Mouse (Mus musculus): ENCODE results near the gene Hist1h2bk. TPM values are rescaled to one million over a fixed set of nuclear protein-coding genes. Genes with fewer than 3 reads are reported as not detected.
A peak's percentile ranks its signal among the peaks of the same experiment; 100 is the strongest.
"Not testable (repeated sequence)": the region's sequence is repeated elsewhere in the genome, so short reads cannot be mapped to it uniquely, and the experiment has no call there.

Hist1h2bk gene
- polyA plus RNA-seq (2015; fragmentation: Nextera tagmentation; extraction: Ambion mirVana) = 4.0 and 5.5 TPM in 2 replicates

- not testable (repeated sequence) for H3K36me3 ChIP-seq, H3K9me3 ChIP-seq, H3K27me3 ChIP-seq
- H3K4me2 ChIP-seq (replicated peaks) = peak within 1 kb of the TSS; percentile 70
- WGBS = under 1% methylated on average over 24 of the region's 69 CpGs
- H3K4me3 ChIP-seq (replicated peaks) = peak within 1 kb of the TSS; percentile 43
- ATAC-seq = peak; percentile 98
- H3K4me1 ChIP-seq (replicated peaks) = peaks cover 27% of the 10 kb centered on the region
- H3K9ac ChIP-seq (replicated peaks) = peak within 1 kb of the TSS; percentile 57
- peak within 1 kb of the TSS; percentile 80 for H3K27ac ChIP-seq
Measured at GRCm38 (mm10) chr13:22035267-22036148, at the start of gene Hist1h2bk, which contains the start of gene Hist1h2ah. Gene Hist1h2bk, plus strand, starts transcription at chr13:22035870. Gene Hist1h2ah, minus strand, starts transcription at chr13:22035568.

- no peak overlapping the region for H3K9ac ChIP-seq (replicated peaks)
- no peak overlapping the region for H3K4me2 ChIP-seq (replicated peaks)
- H3K4me1 ChIP-seq (replicated peaks) = peaks cover 8% of the 10 kb centered on the region; the same call in 1 of the 2 replicates
- 82% methylated on average over 5 of the region's 5 CpGs for WGBS
- H3K4me3 ChIP-seq (replicated peaks) = no peak overlapping the region
- no peaks in the 10 kb centered on the region; the same call in 1 of the 2 replicates for H3K9me3 ChIP-seq
- peaks cover 74% of the 10 kb centered on the region for H3K27me3 ChIP-seq
- no peaks in the 10 kb centered on the region for H3K36me3 ChIP-seq
- no peak overlapping the region for H3K27ac ChIP-seq
- no peak for ATAC-seq
Measured at GRCm38 (mm10) chr13:21992550-21992949, 43.1 kb upstream of the Hist1h2bk start.

- Histone ChIP-seq H3K27me3 (peaks cover 83% of the 10 kb centered on the region), H3K4me1 (replicated peaks) (peaks cover 8% of the 10 kb centered on the region; the same call in 1 of the 2 replicates), H3K9me3 (no peaks in the 10 kb centered on the region; the same call in 1 of the 2 replicates), H3K36me3 (no peaks in the 10 kb centered on the region), H3K4me3 (replicated peaks) (no peak overlapping the region), H3K4me2 (replicated peaks) (no peak overlapping the region), H3K9ac (replicated peaks) (no peak overlapping the region), H3K27ac (no peak overlapping the region)
- no peak for ATAC-seq
- under 1% methylated on average over 22 of the region's 22 CpGs for WGBS
Measured at GRCm38 (mm10) chr13:21993957-21994738, 41.5 kb upstream of the Hist1h2bk start.

- no peak for ATAC-seq
- peak overlapping the region; percentile 53 for H3K4me2 ChIP-seq (replicated peaks)
- no peaks in the 10 kb centered on the region for H3K36me3 ChIP-seq
- WGBS = 4% methylated on average over 8 of the region's 8 CpGs
- H3K27ac ChIP-seq = no peak overlapping the region
- H3K4me1 ChIP-seq (replicated peaks) = peaks cover 8% of the 10 kb centered on the region; the same call in 1 of the 2 replicates
- H3K9ac ChIP-seq (replicated peaks) = no peak overlapping the region
- peak overlapping the region; percentile 31 for H3K4me3 ChIP-seq (replicated peaks)
- H3K27me3 ChIP-seq = peaks cover 87% of the 10 kb centered on the region
- H3K9me3 ChIP-seq = no peaks in the 10 kb centered on the region; the same call in 1 of the 2 replicates
Measured at GRCm38 (mm10) chr13:21994896-21995295, 40.8 kb upstream of the Hist1h2bk start.

- no peak; the same call in 1 of the 2 replicates for ATAC-seq
- Histone ChIP-seq H3K27me3 (peaks cover 90% of the 10 kb centered on the region), H3K36me3 (no peaks in the 10 kb centered on the region), H3K4me2 (replicated peaks) (peak overlapping the region; percentile 53), H3K9ac (replicated peaks) (no peak overlapping the region), H3K9me3 (no peaks in the 10 kb centered on the region; the same call in 1 of the 2 replicates), H3K4me1 (replicated peaks) (peaks cover 8% of the 10 kb centered on the region; the same call in 1 of the 2 replicates), H3K4me3 (replicated peaks) (peak overlapping the region; percentile 31), H3K27ac (no peak overlapping the region)
- under 1% methylated on average over 21 of the region's 21 CpGs for WGBS
Measured at GRCm38 (mm10) chr13:21995331-21995914, 40.2 kb upstream of the Hist1h2bk start.

- Histone ChIP-seq H3K4me1 (replicated peaks) (peaks cover 8% of the 10 kb centered on the region; the same call in 1 of the 2 replicates), H3K9me3 (no peaks in the 10 kb centered on the region; the same call in 1 of the 2 replicates), H3K9ac (replicated peaks) (no peak overlapping the region), H3K27me3 (peaks cover 90% of the 10 kb centered on the region), H3K27ac (no peak overlapping the region), H3K36me3 (no peaks in the 10 kb centered on the region), H3K4me2 (replicated peaks) (peak overlapping the region; percentile 53), H3K4me3 (replicated peaks) (peak overlapping the region; percentile 31)
- 1% methylated on average over 12 of the region's 12 CpGs for WGBS
- no peak for ATAC-seq
Measured at GRCm38 (mm10) chr13:21996101-21996839, 39.4 kb upstream of the Hist1h2bk start.

DNA sequence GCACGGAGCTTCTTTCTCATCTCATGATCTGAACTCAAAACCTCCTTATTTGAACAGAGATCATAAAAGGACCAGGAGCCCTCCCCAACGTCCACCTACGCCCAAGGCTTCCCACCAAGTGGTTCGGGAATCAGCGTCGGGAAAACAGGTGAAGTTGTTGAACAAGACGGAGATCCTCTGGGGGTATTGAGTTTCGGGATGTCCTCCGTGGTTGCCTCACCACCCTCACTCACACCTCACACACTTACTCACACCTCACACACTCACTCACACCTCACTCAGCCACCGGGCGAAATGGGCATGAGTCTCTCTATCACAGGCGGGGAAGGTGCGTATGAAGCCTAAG is 38.9 kb upstream of the Hist1h2bk start:
- Histone ChIP-seq H3K4me2 (replicated peaks) (peak overlapping the region; percentile 38), H3K27me3 (peaks cover 91% of the 10 kb centered on the region), H3K4me1 (replicated peaks) (peaks cover 8% of the 10 kb centered on the region; the same call in 1 of the 2 replicates), H3K27ac (no peak overlapping the region), H3K36me3 (no peaks in the 10 kb centered on the region), H3K9ac (replicated peaks) (no peak overlapping the region), H3K9me3 (no peaks in the 10 kb centered on the region), H3K4me3 (replicated peaks) (peak overlapping the region; percentile 17)
- ATAC-seq = no peak
- WGBS = 0% methylated on average over 13 of the region's 13 CpGs

DNA sequence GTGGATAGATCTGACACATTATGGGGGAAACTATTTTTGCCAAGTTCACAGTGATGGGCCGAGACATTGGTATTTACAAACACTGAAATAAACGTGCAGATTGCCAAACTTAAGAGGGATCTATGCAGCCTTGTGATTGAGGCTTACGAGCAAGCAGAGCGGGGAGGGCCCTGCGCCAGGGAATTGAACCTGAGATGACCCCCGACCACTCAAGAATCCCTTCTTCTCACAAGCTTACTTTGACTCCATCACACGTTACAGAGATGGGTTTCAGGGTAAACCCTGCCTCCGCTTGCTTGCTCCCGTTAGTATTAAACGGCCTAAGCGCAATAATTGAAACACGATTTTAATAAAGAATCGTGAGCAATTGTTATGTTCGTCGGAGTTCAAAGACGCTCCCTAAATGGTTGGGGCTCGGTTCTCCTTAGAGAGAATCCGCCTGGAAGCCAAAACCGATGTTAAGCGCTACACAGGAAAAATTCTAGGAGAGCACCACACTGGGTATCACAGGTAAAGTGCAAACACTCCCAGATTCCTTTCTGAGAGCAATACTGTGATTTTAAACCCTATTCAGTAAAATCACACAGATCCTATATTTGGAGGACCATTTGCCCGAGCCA is 38.4 kb upstream of the Hist1h2bk start:
- peaks cover 8% of the 10 kb centered on the region; the same call in 1 of the 2 replicates for H3K4me1 ChIP-seq (replicated peaks)
- H3K36me3 ChIP-seq = no peaks in the 10 kb centered on the region
- H3K4me3 ChIP-seq (replicated peaks) = peak overlapping the region; percentile 17
- peaks cover 95% of the 10 kb centered on the region for H3K27me3 ChIP-seq
- no peak for ATAC-seq
- no peak overlapping the region for H3K9ac ChIP-seq (replicated peaks)
- peak overlapping the region; percentile 38 for H3K4me2 ChIP-seq (replicated peaks)
- no peaks in the 10 kb centered on the region for H3K9me3 ChIP-seq
- 1% methylated on average over 21 of the region's 21 CpGs for WGBS
- no peak overlapping the region for H3K27ac ChIP-seq

DNA sequence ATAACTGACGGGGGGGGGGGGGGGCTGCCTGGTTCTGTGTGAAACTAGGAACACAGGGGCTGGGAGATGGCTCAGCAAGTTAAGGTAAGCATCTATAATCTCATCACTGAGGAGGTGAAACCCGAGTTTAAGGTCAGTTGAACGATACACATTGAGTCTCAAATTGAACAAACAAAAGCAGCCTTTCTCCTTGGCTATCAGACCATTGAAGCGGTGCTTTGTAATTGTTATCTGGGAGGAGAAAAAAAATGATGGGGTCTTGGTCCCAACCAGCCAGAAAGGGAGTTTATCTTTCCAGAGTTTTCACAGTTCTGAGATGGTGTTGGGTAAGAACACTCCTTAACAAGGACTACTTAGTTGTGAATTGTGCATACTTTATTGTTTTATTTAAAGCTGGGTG is 37.8 kb upstream of the Hist1h2bk start:
- Histone ChIP-seq H3K9ac (replicated peaks) (no peak overlapping the region), H3K4me1 (replicated peaks) (peaks cover 8% of the 10 kb centered on the region; the same call in 1 of the 2 replicates), H3K4me2 (replicated peaks) (no peak overlapping the region), H3K27ac (no peak overlapping the region), H3K9me3 (no peaks in the 10 kb centered on the region), H3K27me3 (peaks cover 95% of the 10 kb centered on the region), H3K4me3 (replicated peaks) (no peak overlapping the region), H3K36me3 (no peaks in the 10 kb centered on the region)
- ATAC-seq = no peak
- WGBS = 4% methylated on average over 4 of the region's 4 CpGs

DNA sequence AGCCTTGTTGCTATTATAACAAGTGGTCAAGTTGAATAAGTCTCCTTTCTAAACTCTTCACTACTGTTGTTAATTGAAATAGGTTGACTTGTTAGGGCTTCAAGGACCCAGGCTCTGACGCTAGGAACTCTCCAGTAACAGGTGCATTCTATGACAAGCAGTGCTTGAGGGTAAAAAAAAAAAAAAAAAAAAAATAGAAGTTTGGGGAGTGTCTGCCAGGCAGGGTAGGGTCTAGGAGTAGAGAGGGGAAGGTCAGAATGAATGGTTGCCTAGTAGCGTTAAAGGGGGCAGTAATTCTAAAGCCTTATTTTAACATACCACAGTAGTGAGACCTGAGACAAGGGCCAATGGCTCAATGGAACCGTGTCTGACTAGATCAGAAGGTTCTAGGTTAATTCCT is 37.3 kb upstream of the Hist1h2bk start:
- H3K4me3 ChIP-seq (replicated peaks) = no peak overlapping the region
- H3K9me3 ChIP-seq = no peaks in the 10 kb centered on the region
- no peaks in the 10 kb centered on the region for H3K36me3 ChIP-seq
- H3K27ac ChIP-seq = no peak overlapping the region
- ATAC-seq = no peak
- H3K27me3 ChIP-seq = peaks cover 98% of the 10 kb centered on the region
- H3K4me1 ChIP-seq (replicated peaks) = peaks cover 8% of the 10 kb centered on the region; the same call in 1 of the 2 replicates
- WGBS = 19% methylated on average over 3 of the region's 3 CpGs
- H3K4me2 ChIP-seq (replicated peaks) = no peak overlapping the region
- H3K9ac ChIP-seq (replicated peaks) = no peak overlapping the region

- no peak for ATAC-seq
- Histone ChIP-seq H3K27ac (no peak overlapping the region), H3K36me3 (no peaks in the 10 kb centered on the region), H3K27me3 (peaks cover 98% of the 10 kb centered on the region), H3K9me3 (no peaks in the 10 kb centered on the region), H3K9ac (replicated peaks) (no peak overlapping the region), H3K4me2 (replicated peaks) (no peak overlapping the region), H3K4me1 (replicated peaks) (peaks cover 8% of the 10 kb centered on the region; the same call in 1 of the 2 replicates), H3K4me3 (replicated peaks) (no peak overlapping the region)
- WGBS = 34% methylated on average over 4 of the region's 4 CpGs
Measured at GRCm38 (mm10) chr13:21999147-21999546, 36.5 kb upstream of the Hist1h2bk start.

Data from midbrain, embryonic 13.5 days (tissue).